Mouse (Mus musculus) telencephalon, adult 2 months (tissue): ENCODE results near the gene Gpr27.

Experiments used
- DNase-seq: peaks from one replicate; pipeline ENCODE4 v3.0.0-alpha.2; 2011; ENCODE audit warnings: low read depth, low spot score

The Gpr27 gene

DNA sequence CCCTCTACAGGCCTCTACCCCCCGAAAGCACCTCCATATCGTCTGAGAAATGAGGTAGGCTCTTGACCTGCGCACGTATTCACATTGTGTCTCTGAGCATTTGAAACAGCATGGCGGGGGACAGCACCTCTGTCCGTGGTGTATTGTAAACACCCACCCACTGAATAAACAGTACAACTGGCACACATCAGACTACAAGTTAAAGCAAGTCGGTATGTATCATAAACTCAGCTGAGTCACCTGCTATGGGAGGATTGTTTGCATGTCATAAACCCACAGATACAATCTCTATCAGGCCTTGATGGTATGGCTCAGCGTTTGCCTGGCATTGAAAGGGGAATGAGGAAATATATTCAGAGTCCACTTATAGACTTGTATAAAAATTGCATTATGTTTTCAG lies 15.2 kb upstream of the Gpr27 start:
- DNase-seq, result no peak

DNA sequence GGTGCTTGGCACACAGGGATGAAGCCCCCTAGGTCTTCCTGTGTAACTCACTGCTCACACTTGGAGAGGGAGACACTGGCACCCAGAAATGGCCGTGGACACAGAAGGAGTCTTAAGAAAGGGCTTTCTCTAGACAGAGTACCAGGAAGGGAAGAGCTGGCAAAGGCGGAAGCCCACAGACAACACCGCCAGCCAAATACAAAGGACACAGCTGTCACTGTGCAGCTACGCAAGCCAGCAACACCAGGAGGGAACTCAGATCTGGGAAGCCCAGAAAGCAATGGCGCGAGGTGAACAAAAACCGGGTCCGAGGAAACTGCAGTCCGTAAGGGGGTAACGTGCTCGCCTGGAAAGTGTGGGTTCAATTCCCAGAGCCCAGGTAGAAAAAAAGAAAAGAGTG lies 14.4 kb upstream of the Gpr27 start:
- no peak for DNase-seq

- DNase-seq, result no peak
Measured at GRCm38 (mm10) chr6:99683974-99684373, 8.5 kb upstream of the Gpr27 start.

DNA sequence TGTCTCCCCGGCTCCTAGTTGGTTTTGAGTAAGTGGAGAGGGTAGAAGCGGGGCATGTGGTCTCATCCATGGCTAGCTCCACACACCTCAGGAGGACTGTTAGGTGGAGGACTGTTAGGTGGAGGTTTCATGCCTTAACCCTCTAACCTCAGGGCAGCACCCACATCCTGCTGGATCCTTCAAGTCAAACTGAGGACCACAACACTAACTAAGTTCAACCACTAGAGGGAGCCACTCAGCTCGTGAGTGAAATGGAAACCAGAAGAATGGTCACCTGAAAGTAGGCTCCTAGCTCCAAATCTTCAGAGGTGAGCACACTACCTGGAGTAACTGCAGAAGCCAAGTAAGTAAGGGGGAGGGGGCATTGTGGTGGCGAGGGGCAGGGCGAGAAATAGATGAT lies 7.6 kb upstream of the Gpr27 start:
- DNase-seq, result no peak

DNA sequence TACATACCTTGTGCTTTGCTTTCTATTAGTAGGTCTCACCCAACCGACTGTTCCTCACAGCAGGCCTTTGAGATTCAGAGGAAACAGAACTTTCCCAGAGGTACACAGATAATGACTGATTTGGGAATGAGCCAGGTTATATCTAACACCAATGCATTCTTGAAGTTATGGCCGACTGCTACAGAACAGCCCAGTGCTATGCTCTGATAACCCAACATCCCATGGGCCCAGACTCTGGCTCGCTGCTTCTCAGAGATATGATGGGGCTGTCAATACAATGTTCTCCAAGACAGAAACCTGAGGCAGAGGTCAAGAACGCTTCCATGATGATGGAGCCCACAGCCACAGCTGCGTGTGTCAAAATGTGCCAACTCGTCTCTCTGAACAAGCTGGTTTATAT lies 4.0 kb upstream of the Gpr27 start:
- DNase-seq, result no peak

- DNase-seq, result no peak
Measured at GRCm38 (mm10) chr6:99691666-99692205, 743 bp upstream of the Gpr27 start.

DNA sequence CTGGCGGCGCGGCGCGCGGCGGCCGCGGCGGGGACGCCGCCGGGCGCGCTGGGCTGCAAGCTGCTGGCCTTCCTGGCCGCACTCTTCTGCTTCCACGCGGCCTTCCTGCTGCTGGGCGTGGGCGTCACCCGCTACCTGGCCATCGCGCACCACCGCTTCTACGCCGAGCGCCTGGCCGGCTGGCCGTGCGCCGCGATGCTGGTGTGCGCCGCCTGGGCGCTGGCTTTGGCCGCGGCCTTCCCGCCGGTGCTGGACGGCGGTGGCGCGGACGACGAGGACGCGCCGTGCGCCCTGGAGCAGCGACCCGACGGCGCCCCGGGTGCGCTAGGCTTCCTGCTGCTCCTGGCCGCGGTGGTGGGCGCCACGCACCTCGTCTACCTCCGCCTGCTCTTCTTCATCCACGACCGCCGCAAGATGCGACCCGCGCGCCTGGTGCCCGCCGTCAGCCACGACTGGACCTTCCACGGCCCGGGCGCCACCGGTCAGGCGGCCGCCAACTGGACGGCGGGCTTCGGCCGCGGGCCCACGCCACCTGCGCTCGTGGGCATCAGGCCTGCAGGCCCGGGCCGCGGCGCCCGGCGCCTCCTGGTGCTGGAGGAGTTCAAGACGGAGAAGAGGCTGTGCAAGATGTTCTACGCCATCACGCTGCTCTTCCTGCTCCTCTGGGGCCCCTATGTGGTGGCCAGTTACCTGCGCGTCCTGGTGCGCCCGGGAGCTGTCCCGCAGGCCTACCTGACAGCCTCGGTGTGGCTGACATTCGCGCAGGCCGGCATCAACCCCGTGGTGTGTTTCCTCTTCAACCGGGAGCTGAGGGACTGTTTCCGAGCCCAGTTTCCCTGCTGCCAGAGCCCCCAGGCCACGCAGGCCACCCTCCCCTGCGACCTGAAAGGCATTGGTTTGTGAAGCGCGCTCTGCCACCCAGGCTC lies 700 bp downstream of the Gpr27 start:
- DNase-seq, result no peak

- DNase-seq, result no peak
Measured at GRCm38 (mm10) chr6:99700484-99700883, 8.0 kb downstream of the Gpr27 start.

DNA sequence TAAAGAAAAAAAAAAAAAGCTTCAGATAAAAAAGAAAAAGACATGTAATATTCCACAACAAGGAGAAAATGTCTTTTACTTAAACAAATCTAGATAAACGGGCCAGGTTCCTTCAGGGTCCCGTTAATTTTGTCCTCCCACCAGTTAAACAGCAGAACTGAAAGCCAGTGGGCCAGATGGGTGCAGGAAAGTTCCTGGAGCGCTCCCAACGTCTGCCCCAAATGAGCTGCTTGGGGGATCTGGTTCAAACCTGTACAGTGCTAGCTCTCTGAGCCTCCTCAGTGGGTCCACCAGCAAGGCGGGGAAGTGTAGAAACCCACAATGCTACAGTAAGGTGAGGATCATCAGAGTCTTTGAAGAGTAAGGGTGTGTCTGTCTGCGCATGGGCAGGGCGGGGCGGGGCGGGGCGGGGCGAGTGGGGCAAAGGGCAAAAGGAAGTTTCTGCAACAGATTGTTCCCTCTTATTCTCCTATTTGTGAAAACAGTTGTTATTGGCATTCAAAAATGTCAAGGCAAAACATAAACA lies 19.2 kb downstream of the Gpr27 start:
- DNase-seq, result no peak

DNA sequence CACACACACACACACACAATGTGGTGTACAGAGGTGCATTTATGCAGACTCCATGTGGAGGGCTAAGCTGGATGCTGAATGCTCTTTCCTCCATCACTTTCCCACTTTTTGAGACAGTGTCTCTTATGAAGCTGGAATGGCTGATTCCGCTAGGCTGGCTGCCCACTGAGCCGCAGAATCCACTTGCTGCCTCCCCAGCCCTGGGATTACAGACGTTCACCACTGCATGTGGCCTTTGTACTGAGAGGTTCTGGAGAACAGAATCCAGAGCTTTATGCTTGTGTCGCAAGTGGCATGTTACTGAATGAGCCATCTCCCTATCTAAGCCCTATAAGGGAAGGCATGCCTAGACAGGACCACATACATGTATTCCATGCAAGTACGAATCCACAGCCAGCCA lies 20.8 kb downstream of the Gpr27 start:
- no peak for DNase-seq

GRCm38 (mm10) chr6:99715191-99715590 lies 22.7 kb downstream of the Gpr27 start:
- DNase-seq, result no peak

GRCm38 (mm10) chr6:99715913-99716312 lies 23.4 kb downstream of the Gpr27 start:
- DNase-seq, result no peak

DNA sequence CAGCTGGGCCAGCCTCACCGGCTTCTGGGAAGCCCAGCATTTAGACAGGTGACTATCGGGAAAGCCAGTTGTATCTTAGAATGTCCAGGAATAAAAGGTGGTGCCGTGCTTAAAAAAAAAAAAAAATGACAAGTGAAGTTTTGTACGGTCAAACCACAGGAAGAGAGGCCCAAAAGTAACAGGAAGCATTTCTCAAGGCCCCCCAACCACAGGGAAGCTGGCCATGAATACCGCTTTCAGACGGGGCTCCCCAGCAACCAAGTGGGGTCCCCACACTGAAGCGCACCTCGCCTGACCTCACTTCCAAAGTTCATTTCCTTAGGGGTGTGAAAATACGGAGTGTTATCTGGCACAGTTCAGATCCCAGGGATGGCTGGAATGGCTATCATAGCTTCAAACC lies 28.6 kb downstream of the Gpr27 start:
- DNase-seq, result no peak

GRCm38 (mm10) chr6:99722390-99722789 lies 29.9 kb downstream of the Gpr27 start:
- DNase-seq, result peak; percentile 17

GRCm38 (mm10) chr6:99725971-99726561 lies 33.6 kb downstream of the Gpr27 start, which contains the start of gene Prok2:
Prok2 (minus strand) TSS chr6:99726392.
- DNase-seq, result no peak

- DNase-seq, result no peak
Measured at GRCm38 (mm10) chr6:99726576-99727303, 34.3 kb downstream of the Gpr27 start.

GRCm38 (mm10) chr6:99729853-99730252 lies 37.4 kb downstream of the Gpr27 start:
- no peak for DNase-seq

GRCm38 (mm10) chr6:99731926-99732325 lies 39.4 kb downstream of the Gpr27 start:
- no peak for DNase-seq

GRCm38 (mm10) chr6:99732673-99733072 lies 40.2 kb downstream of the Gpr27 start:
- no peak for DNase-seq

- DNase-seq, result no peak
Measured at GRCm38 (mm10) chr6:99734666-99735065, 42.2 kb downstream of the Gpr27 start.

DNA sequence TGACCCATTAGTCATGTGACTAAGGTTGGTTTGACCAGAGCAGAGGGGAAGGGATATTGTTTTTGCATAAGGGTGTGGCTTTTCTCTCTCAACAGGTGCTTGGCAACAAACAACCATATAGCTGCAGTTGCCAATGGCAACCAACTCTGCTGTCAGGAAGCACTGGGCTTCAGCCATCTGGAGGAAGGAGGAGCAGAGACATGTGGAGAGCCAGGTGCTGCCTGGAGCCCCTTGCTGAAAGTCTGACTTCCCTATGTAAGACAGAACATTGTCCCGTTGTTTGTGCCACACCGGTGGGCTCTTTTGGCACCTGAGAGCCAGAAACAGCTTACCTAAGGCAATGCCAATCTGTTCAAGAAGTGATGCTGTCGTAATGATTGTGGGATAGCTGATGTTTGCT lies 50.4 kb downstream of the Gpr27 start:
- peak; percentile 45 for DNase-seq
